7 mouse cellular contexts compared by ENCODE assay signal in genomic region chr3:35340935-35341800, GRCm38 (mm10).
DNase-seq lines count a peak whose midpoint lies in the region; ATAC-seq and TF ChIP-seq lines count a peak whose summit lies in the region.

No protein-coding gene starts in this region.

- H3K36me3 ChIP-seq in E14TG2a.4 (ENCODE audit: insufficient read depth, low read length), result no peaks in the 10 kb centered on the region
- H3K36me3 ChIP-seq in embryonic facial prominence, embryonic 14.5 days (ENCODE audit: control insufficient read depth, insufficient read depth, low read length), result no peaks in the 10 kb centered on the region
- no peaks in the 10 kb centered on the region for H3K36me3 ChIP-seq in hindbrain, embryonic 16.5 days (ENCODE audit: control insufficient read depth, insufficient read depth, low read length)
- no peaks in the 10 kb centered on the region for H3K36me3 ChIP-seq in limb, embryonic 14.5 days (ENCODE audit: control insufficient read depth, insufficient read depth, low read length)

- H3K4me3 ChIP-seq in E14TG2a.4 (replicated peaks; ENCODE audit: low read length), result peak overlapping the region; percentile 74
- peak overlapping the region; percentile 44 for H3K4me3 ChIP-seq in embryonic facial prominence, embryonic 14.5 days (ENCODE audit: low read depth, low read length)
- peak overlapping the region; percentile 42 for H3K4me3 ChIP-seq in hindbrain, embryonic 16.5 days (ENCODE audit: low read length)
- peak overlapping the region; percentile 39 for H3K4me3 ChIP-seq in limb, embryonic 14.5 days (replicated peaks; ENCODE audit: low read length)

- H3K9me3 ChIP-seq in E14TG2a.4 (ENCODE audit: low read length), result no peaks in the 10 kb centered on the region
- H3K9me3 ChIP-seq in embryonic facial prominence, embryonic 14.5 days (ENCODE audit: control insufficient read depth, low read length), result no peaks in the 10 kb centered on the region
- H3K9me3 ChIP-seq in hindbrain, embryonic 16.5 days (ENCODE audit: control insufficient read depth, low read length), result no peaks in the 10 kb centered on the region
- no peaks in the 10 kb centered on the region for H3K9me3 ChIP-seq in limb, embryonic 14.5 days (ENCODE audit: control insufficient read depth, low read length)

- peak overlapping the region; percentile 75 for H3K4me2 ChIP-seq in embryonic facial prominence, embryonic 14.5 days (ENCODE audit: low read depth, low read length)
- H3K4me2 ChIP-seq in hindbrain, embryonic 16.5 days (ENCODE audit: low read length), result peak overlapping the region; percentile 72
- peak overlapping the region; percentile 69 for H3K4me2 ChIP-seq in limb, embryonic 14.5 days (replicated peaks; ENCODE audit: low read depth, low read length, severe bottlenecking)

- 3% methylated on average over 22 of the region's 22 CpGs for WGBS in embryonic facial prominence, embryonic 14.5 days
- WGBS in hindbrain, embryonic 16.5 days, result 2% methylated on average over 22 of the region's 22 CpGs
- 3% methylated on average over 22 of the region's 22 CpGs for WGBS in limb, embryonic 14.5 days

- no peak for TF ChIP-seq CTCF in E14TG2a.4 (conservative IDR thresholded peaks at IDR 0.05; ENCODE audit: low read length)

- H3K27ac ChIP-seq in embryonic facial prominence, embryonic 14.5 days (replicated peaks; ENCODE audit: low read depth, low read length), result peak overlapping the region; percentile 63
- peak overlapping the region; percentile 81 for H3K27ac ChIP-seq in hindbrain, embryonic 16.5 days (ENCODE audit: low read depth, low read length)
- H3K27ac ChIP-seq in limb, embryonic 14.5 days (replicated peaks; ENCODE audit: low read depth, low read length), result no peak overlapping the region

- no peak for TF ChIP-seq POLR2A in limb, embryonic 14.5 days (IDR thresholded peaks at IDR 0.05; ENCODE audit: borderline replicate concordance, extremely low read depth, insufficient read depth, insufficient read length)

- H3K27me3 ChIP-seq in E14TG2a.4 (ENCODE audit: insufficient read depth, low read length), result peaks cover 43% of the 10 kb centered on the region
- H3K27me3 ChIP-seq in embryonic facial prominence, embryonic 14.5 days (replicated peaks; ENCODE audit: control insufficient read depth, insufficient read depth, low read length), result no peaks in the 10 kb centered on the region
- 0 out of 2 replicates have a peak, but pooled peaks cover 2% of the 10 kb centered on the region for H3K27me3 ChIP-seq in hindbrain, embryonic 16.5 days (replicated peaks; ENCODE audit: control insufficient read depth, insufficient read depth, low read length)
- H3K27me3 ChIP-seq in limb, embryonic 14.5 days (ENCODE audit: control insufficient read depth, insufficient read depth, low read length), result no peaks in the 10 kb centered on the region

- peak; percentile 93 for DNase-seq in Muller cell, postnatal 12 days (ENCODE audit: inconsistent ontology term)
- DNase-seq in embryonic facial prominence, embryonic 14.5 days (ENCODE audit: low spot score), result peak; percentile 80
- DNase-seq in limb, embryonic 14.5 days (ENCODE audit: low spot score), result peak; percentile 42
- DNase-seq in retina, postnatal 1 day, result peak; percentile 95
- DNase-seq in thymus, postnatal 14 days, result no peak

- peak; percentile 87 for ATAC-seq in embryonic facial prominence, embryonic 14.5 days (ENCODE audit: low read depth)
- ATAC-seq in hindbrain, embryonic 16.5 days, result peak; percentile 96
- ATAC-seq in limb, embryonic 14.5 days (ENCODE audit: low FRiP score, low read depth), result peak; percentile 77

- H3K9ac ChIP-seq in embryonic facial prominence, embryonic 14.5 days (ENCODE audit: low read depth, low read length), result peak overlapping the region; percentile 60
- H3K9ac ChIP-seq in hindbrain, embryonic 16.5 days (ENCODE audit: low read depth, low read length), result peak overlapping the region; percentile 62
- peak overlapping the region; percentile 49 for H3K9ac ChIP-seq in limb, embryonic 14.5 days (ENCODE audit: low read depth, low read length, severe bottlenecking)

- peaks cover 34% of the 10 kb centered on the region for H3K4me1 ChIP-seq in E14TG2a.4 (replicated peaks; ENCODE audit: low read depth, low read length)
- H3K4me1 ChIP-seq in embryonic facial prominence, embryonic 14.5 days (ENCODE audit: control insufficient read depth, insufficient read depth, low read length), result peaks cover 15% of the 10 kb centered on the region
- peaks cover 19% of the 10 kb centered on the region for H3K4me1 ChIP-seq in hindbrain, embryonic 16.5 days (ENCODE audit: control insufficient read depth, insufficient read depth, low read depth, low read length)
- peaks cover 16% of the 10 kb centered on the region for H3K4me1 ChIP-seq in limb, embryonic 14.5 days (ENCODE audit: control insufficient read depth, insufficient read depth, low read length)
